7 mouse cellular contexts compared by ENCODE assay signal in the genomic region with DNA sequence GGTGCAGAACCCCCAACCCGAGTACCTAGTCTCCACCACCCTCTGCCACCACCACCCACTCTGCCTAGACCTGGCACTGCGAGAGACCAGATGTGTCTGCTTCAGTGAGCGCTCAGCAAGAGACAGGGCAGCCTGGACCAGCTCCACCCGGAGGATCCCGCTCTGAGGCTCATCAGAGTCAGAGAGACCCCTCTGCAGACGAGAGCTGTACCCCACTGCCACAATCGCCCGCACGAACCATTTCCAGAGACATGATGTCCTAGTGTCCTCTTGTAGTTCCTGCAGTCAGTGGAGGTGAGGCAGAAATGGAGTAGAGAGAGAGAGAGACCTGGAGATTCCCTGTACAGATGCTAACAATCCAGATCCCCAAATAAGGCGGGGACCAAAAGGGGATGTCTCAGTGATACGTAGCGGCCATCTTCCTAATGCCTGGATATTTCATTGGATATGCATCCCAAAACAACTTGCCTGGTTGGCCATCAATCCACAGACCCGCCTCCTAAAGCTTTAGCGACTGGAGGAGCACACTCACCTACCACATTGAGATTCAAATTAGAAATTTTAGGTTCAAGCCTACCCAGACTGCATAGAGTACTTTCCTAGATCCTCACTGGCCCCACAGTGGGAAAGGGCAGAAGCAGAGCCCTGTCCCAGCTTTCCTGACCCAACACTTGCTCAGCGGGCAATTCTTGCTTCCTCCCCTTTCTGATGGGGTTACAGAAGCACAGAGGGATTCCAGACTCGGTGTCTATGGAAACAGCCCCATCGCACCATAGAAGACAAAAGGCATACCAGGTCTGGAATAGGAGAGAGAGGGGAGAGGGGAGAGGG. TPM values are rescaled to one million over a fixed set of nuclear protein-coding genes. Genes with fewer than 3 reads are reported as not detected.
DNase-seq lines count a peak whose midpoint lies in the region; ATAC-seq lines count a peak whose summit lies in the region.

A gene (minus strand): TSS at position 388 of the 831 bp plus-strand sequence.

- peaks cover 8% of the 10 kb centered on the region for H3K36me3 ChIP-seq in forebrain, embryonic 10.5 days (replicated peaks)
- 0 out of 2 replicates have a peak, but pooled peaks cover 2% of the 10 kb centered on the region for H3K36me3 ChIP-seq in hindbrain, embryonic 13.5 days
- H3K36me3 ChIP-seq in neural tube, embryonic 13.5 days, result 0 out of 2 replicates have a peak, but pooled peaks cover 1% of the 10 kb centered on the region

- H3K27me3 ChIP-seq in forebrain, embryonic 10.5 days (ENCODE audit: poor library complexity, severe bottlenecking), result no peaks in the 10 kb centered on the region
- H3K27me3 ChIP-seq in hindbrain, embryonic 13.5 days, result no peaks in the 10 kb centered on the region
- H3K27me3 ChIP-seq in neural tube, embryonic 13.5 days, result no peaks in the 10 kb centered on the region

- intact Hi-C loops in left cerebral cortex, postnatal 25 days (cut with DNase I), result no loop called here

- peak within 1 kb of the TSS; percentile 85 for H3K9ac ChIP-seq in hindbrain, embryonic 13.5 days
- peak within 1 kb of the TSS; percentile 83 for H3K9ac ChIP-seq in neural tube, embryonic 13.5 days

- peaks cover 49% of the 10 kb centered on the region for H3K4me1 ChIP-seq in forebrain, embryonic 10.5 days
- peaks cover 37% of the 10 kb centered on the region for H3K4me1 ChIP-seq in hindbrain, embryonic 13.5 days (replicated peaks)
- peaks cover 31% of the 10 kb centered on the region for H3K4me1 ChIP-seq in neural tube, embryonic 13.5 days (replicated peaks)

- peak within 1 kb of the TSS; percentile 93 for H3K27ac ChIP-seq in forebrain, embryonic 10.5 days
- peak within 1 kb of the TSS; percentile 95 for H3K27ac ChIP-seq in hindbrain, embryonic 13.5 days
- peak within 1 kb of the TSS; percentile 95 for H3K27ac ChIP-seq in neural tube, embryonic 13.5 days (replicated peaks)

- H3K9me3 ChIP-seq in forebrain, embryonic 10.5 days, result no peaks in the 10 kb centered on the region
- no peaks in the 10 kb centered on the region for H3K9me3 ChIP-seq in hindbrain, embryonic 13.5 days
- H3K9me3 ChIP-seq in neural tube, embryonic 13.5 days, result no peaks in the 10 kb centered on the region

- peak; percentile 94 for ATAC-seq in hindbrain, embryonic 13.5 days (ENCODE audit: low FRiP score)
- peak; percentile 95 for ATAC-seq in neural tube, embryonic 13.5 days (ENCODE audit: low read depth)

- DNase-seq in NIH3T3 (ENCODE audit: low read depth), result peak; percentile 58
- DNase-seq in brain, adult 2 months (ENCODE audit: low read depth, low spot score), result peak; percentile 94
- peak; percentile 77 for DNase-seq in forebrain, embryonic 10.5 days (ENCODE audit: extremely low spot score, low spot score)
- DNase-seq in left cerebral cortex, postnatal 25 days (ENCODE audit: low spot score in 2 of 2), result peak; percentile 48 to 84
- no peak for DNase-seq in thymus, postnatal 10 days (ENCODE audit: low spot score in 2 of 2)

- H3K4me3 ChIP-seq in forebrain, embryonic 10.5 days, result peak within 1 kb of the TSS; percentile 76
- H3K4me3 ChIP-seq in hindbrain, embryonic 13.5 days, result peak within 1 kb of the TSS; percentile 62
- H3K4me3 ChIP-seq in neural tube, embryonic 13.5 days, result peak within 1 kb of the TSS; percentile 65

- WGBS in forebrain, embryonic 10.5 days, result 0% methylated on average over 17 of the region's 17 CpGs
- 1% methylated on average over 17 of the region's 17 CpGs for WGBS in hindbrain, embryonic 13.5 days
- under 1% methylated on average over 17 of the region's 17 CpGs for WGBS in neural tube, embryonic 13.5 days

- H3K4me2 ChIP-seq in hindbrain, embryonic 13.5 days, result peak within 1 kb of the TSS; percentile 65
- H3K4me2 ChIP-seq in neural tube, embryonic 13.5 days, result peak within 1 kb of the TSS; percentile 68

RNA-seq across cellular contexts. Expression of the gene that starts here (rescaled TPM):
- 18.1 and 19.2 TPM in 2 replicates for polyA plus RNA-seq in forebrain, embryonic 10.5 days (2016; fragmentation: Nextera tagmentation; extraction: Ambion mirVana)
- 63.9 and 71.5 TPM in 2 replicates for polyA plus RNA-seq in hindbrain, embryonic 13.5 days (2015; fragmentation: Nextera tagmentation; extraction: Ambion mirVana)
- total RNA-seq in left cerebral cortex, postnatal 25 days (2021), result 1 to 10 TPM; 6.1 to 7.5 TPM
- 48.7 and 55.0 TPM in 2 replicates for polyA plus RNA-seq in neural tube, embryonic 13.5 days (2015; fragmentation: Nextera tagmentation; extraction: Ambion mirVana)

Comparison
In these comparisons a context has a peak if more than half of its experiments do, and no peak if none do; other contexts are left out.
1. DNase-seq: peak in NIH3T3 (single experiment), brain, adult 2 months (single experiment), forebrain, embryonic 10.5 days (single experiment) and left cerebral cortex, postnatal 25 days (2 of 2); none in thymus, postnatal 10 days (0 of 2).
2. Peak in every context shown above with its lines, with median percentiles within 50 percentile points of each other: H3K27ac ChIP-seq and H3K4me3 ChIP-seq.